ENCODE assay signal across 18 mouse cellular contexts in genomic region chr9:104101458-104101857, GRCm38 (mm10). TPM values are rescaled to one million over a fixed set of nuclear protein-coding genes. Genes with fewer than 3 reads are reported as not detected.
A peak's percentile ranks its signal among the peaks of the same experiment; 100 is the strongest.
DNase-seq lines count a peak whose midpoint lies in the region; ATAC-seq and TF ChIP-seq lines count a peak whose summit lies in the region.
"Had no signal": no experiment of that assay in that cellular context is flagged by ENCODE, and none has a peak within 500 bp of the region (broad histone marks: within the 10 kb centered on the region; RNA-seq: fewer than 3 reads in every experiment).

No protein-coding gene starts in this region.

- peak overlapping the region; percentile 23 for H3K4me3 ChIP-seq in gastrocnemius, adult 2 months
- H3K4me3 ChIP-seq in kidney, embryonic 15.5 days (replicated peaks) = no peak overlapping the region
- H3K4me3 ChIP-seq in stomach, embryonic 16.5 days (replicated peaks; ENCODE audit: low read length) = no peak overlapping the region
- no peak overlapping the region for H3K4me3 ChIP-seq in forebrain, postnatal 0 days (ENCODE audit: low read depth, low read length)
- H3K4me3 ChIP-seq: embryonic facial prominence, embryonic 12.5 days; forebrain, embryonic 15.5 days; hindbrain, embryonic 13.5 days; liver, embryonic 12.5 days; lung, embryonic 15.5 days had no signal

- TF ChIP-seq CTCF in gastrocnemius, adult 2 months (IDR thresholded peaks at IDR 0.05) = no peak
- TF ChIP-seq CTCF in forebrain, postnatal 0 days (IDR thresholded peaks at IDR 0.05; ENCODE audit: low read depth) = no peak

- H3K9ac ChIP-seq in kidney, embryonic 15.5 days = no peak overlapping the region
- H3K9ac ChIP-seq in stomach, embryonic 16.5 days (ENCODE audit: low read length) = no peak overlapping the region
- no peak overlapping the region for H3K9ac ChIP-seq in forebrain, postnatal 0 days
- H3K9ac ChIP-seq: embryonic facial prominence, embryonic 12.5 days; forebrain, embryonic 15.5 days; hindbrain, embryonic 13.5 days; liver, embryonic 12.5 days; lung, embryonic 15.5 days had no signal

- intact Hi-C loops in gastrocnemius, adult 2 months (cut with DNase I) = no loop called here

- H3K9me3 ChIP-seq in kidney, embryonic 15.5 days (replicated peaks) = no peaks in the 10 kb centered on the region
- no peaks in the 10 kb centered on the region for H3K9me3 ChIP-seq in stomach, embryonic 16.5 days (replicated peaks; ENCODE audit: control insufficient read depth, low read length)
- H3K9me3 ChIP-seq in forebrain, postnatal 0 days (ENCODE audit: low read length) = no peaks in the 10 kb centered on the region
- H3K9me3 ChIP-seq: embryonic facial prominence, embryonic 12.5 days; forebrain, embryonic 15.5 days; hindbrain, embryonic 13.5 days; liver, embryonic 12.5 days; lung, embryonic 15.5 days had no signal

- no peaks in the 10 kb centered on the region for H3K36me3 ChIP-seq in kidney, embryonic 15.5 days
- H3K36me3 ChIP-seq in stomach, embryonic 16.5 days (ENCODE audit: control insufficient read depth, insufficient read depth, low read length) = no peaks in the 10 kb centered on the region
- no peaks in the 10 kb centered on the region for H3K36me3 ChIP-seq in forebrain, postnatal 0 days (ENCODE audit: insufficient read depth)
- H3K36me3 ChIP-seq: embryonic facial prominence, embryonic 12.5 days; forebrain, embryonic 15.5 days; lung, embryonic 15.5 days had no signal

- H3K4me1 ChIP-seq in kidney, embryonic 15.5 days = peaks cover 23% of the 10 kb centered on the region
- no peaks in the 10 kb centered on the region; the same call in 1 of the 2 replicates for H3K4me1 ChIP-seq in stomach, embryonic 16.5 days (ENCODE audit: control insufficient read depth, insufficient read depth, low read length)
- no peaks in the 10 kb centered on the region for H3K4me1 ChIP-seq in forebrain, postnatal 0 days (ENCODE audit: insufficient read depth)
- H3K4me1 ChIP-seq: embryonic facial prominence, embryonic 12.5 days; forebrain, embryonic 15.5 days; hindbrain, embryonic 13.5 days; liver, embryonic 12.5 days; lung, embryonic 15.5 days had no signal

- H3K27ac ChIP-seq in gastrocnemius, adult 2 months = peak overlapping the region; percentile 28; the same call in 1 of the 2 replicates
- H3K27ac ChIP-seq in kidney, embryonic 15.5 days = peak overlapping the region; percentile 48
- H3K27ac ChIP-seq in stomach, embryonic 16.5 days (ENCODE audit: low read length) = 0 out of 2 replicates have a peak overlapping the region, but pooled peaks have one; percentile 4
- H3K27ac ChIP-seq in forebrain, postnatal 0 days (ENCODE audit: low read depth, low read length) = no peak overlapping the region
- H3K27ac ChIP-seq: embryonic facial prominence, embryonic 12.5 days; forebrain, embryonic 15.5 days; hindbrain, embryonic 13.5 days; liver, embryonic 12.5 days; lung, embryonic 15.5 days had no signal

- WGBS in kidney, embryonic 15.5 days = 16% methylated on average over 3 of the region's 3 CpGs
- WGBS in stomach, embryonic 16.5 days = 40% methylated on average over 3 of the region's 3 CpGs
- 24% methylated on average over 3 of the region's 3 CpGs for WGBS in forebrain, postnatal 0 days

- H3K27me3 ChIP-seq in kidney, embryonic 15.5 days = no peaks in the 10 kb centered on the region
- no peaks in the 10 kb centered on the region for H3K27me3 ChIP-seq in stomach, embryonic 16.5 days (ENCODE audit: control insufficient read depth, insufficient read depth, low read length)
- no peaks in the 10 kb centered on the region for H3K27me3 ChIP-seq in forebrain, postnatal 0 days (ENCODE audit: insufficient read depth, low read length)
- H3K27me3 ChIP-seq: embryonic facial prominence, embryonic 12.5 days; forebrain, embryonic 15.5 days; hindbrain, embryonic 13.5 days; liver, embryonic 12.5 days; lung, embryonic 15.5 days had no signal

- 0 out of 2 replicates have a peak, but pooled peaks have one; percentile 67 for ATAC-seq in kidney, embryonic 15.5 days (replicated peaks; ENCODE audit: low FRiP score)
- no peak for ATAC-seq in stomach, embryonic 16.5 days (ENCODE audit: insufficient read depth, low FRiP score)
- no peak for ATAC-seq in forebrain, postnatal 0 days
- ATAC-seq: forebrain, embryonic 15.5 days; inflammation-experienced regulatory T-cells, adult 6 months; liver, embryonic 12.5 days had no signal

- H3K4me2 ChIP-seq in kidney, embryonic 15.5 days = 0 out of 2 replicates have a peak overlapping the region, but pooled peaks have one; percentile 14
- H3K4me2 ChIP-seq in stomach, embryonic 16.5 days (ENCODE audit: low read depth, low read length) = no peak overlapping the region
- H3K4me2 ChIP-seq in forebrain, postnatal 0 days (ENCODE audit: low read depth) = no peak overlapping the region
- H3K4me2 ChIP-seq: embryonic facial prominence, embryonic 12.5 days; forebrain, embryonic 15.5 days; hindbrain, embryonic 13.5 days; liver, embryonic 12.5 days; lung, embryonic 15.5 days had no signal

- DNase-seq in gastrocnemius, adult 2 months = no peak
- DNase-seq in gastrocnemius, postnatal 10 days = no peak
- DNase-seq in kidney, postnatal 14 days = no peak
- DNase-seq in B cell, adult 2 months = peak; percentile 9 to 12
- no peak for DNase-seq in forebrain, postnatal 0 days
- DNase-seq: adrenal gland, adult 2 months; cerebellum, adult 9-11 months; lung, postnatal 4 days; right cerebral cortex, postnatal 4 days; thymus, postnatal 36 days had no signal

RNA-seq across cellular contexts. Expression of gene Ackr4, which starts 25.3 kb away (rescaled TPM):
- under 1 TPM; 0.61 to 0.71 TPM for total RNA-seq in gastrocnemius, adult 2 months (2021)
- 1 to 10 TPM; 1.9 to 3.6 TPM for total RNA-seq in gastrocnemius, postnatal 10 days (2021)
- 1.8 and 3.1 TPM in 2 replicates for polyA plus RNA-seq in kidney, embryonic 15.5 days (2015; fragmentation: Nextera tagmentation; extraction: Ambion mirVana)
- 3.6 and 4.9 TPM in 2 replicates for polyA plus RNA-seq in stomach, embryonic 16.5 days (2015; fragmentation: Nextera tagmentation; extraction: Ambion mirVana)
- total RNA-seq in forebrain, postnatal 0 days (2014; rRNA removed) = 1.2 and 3.1 TPM in 2 replicates
- polyA plus RNA-seq in forebrain, postnatal 0 days (2015; fragmentation: Nextera tagmentation; extraction: Ambion mirVana) = 0.53 and 0.70 TPM in 2 replicates

RNA-seq across cellular contexts. Expression of gene Acad11, which starts 38.3 kb away (rescaled TPM):
- total RNA-seq in gastrocnemius, adult 2 months (2021) = 10 to 100 TPM; 38.3 to 53.7 TPM
- 10 to 100 TPM; 14.3 to 15.1 TPM for total RNA-seq in gastrocnemius, postnatal 10 days (2021)
- 11.8 and 12.6 TPM in 2 replicates for polyA plus RNA-seq in kidney, embryonic 15.5 days (2015; fragmentation: Nextera tagmentation; extraction: Ambion mirVana)
- 17.5 and 20.1 TPM in 2 replicates for polyA plus RNA-seq in stomach, embryonic 16.5 days (2015; fragmentation: Nextera tagmentation; extraction: Ambion mirVana)
- 6.5 and 11.0 TPM in 2 replicates for total RNA-seq in forebrain, postnatal 0 days (2014; rRNA removed)
- polyA plus RNA-seq in forebrain, postnatal 0 days (2015; fragmentation: Nextera tagmentation; extraction: Ambion mirVana) = 4.5 and 4.7 TPM in 2 replicates

RNA-seq across cellular contexts. Expression of gene Uba5, which starts 38.5 kb away (rescaled TPM):
- 10 to 100 TPM; 12.6 to 12.9 TPM for total RNA-seq in gastrocnemius, adult 2 months (2021)
- 10 to 100 TPM; 17.0 to 22.6 TPM for total RNA-seq in gastrocnemius, postnatal 10 days (2021)
- 47.8 and 50.3 TPM in 2 replicates for polyA plus RNA-seq in kidney, embryonic 15.5 days (2015; fragmentation: Nextera tagmentation; extraction: Ambion mirVana)
- 44.7 and 46.2 TPM in 2 replicates for polyA plus RNA-seq in stomach, embryonic 16.5 days (2015; fragmentation: Nextera tagmentation; extraction: Ambion mirVana)
- total RNA-seq in forebrain, postnatal 0 days (2014; rRNA removed) = 64.5 and 71.5 TPM in 2 replicates
- polyA plus RNA-seq in forebrain, postnatal 0 days (2015; fragmentation: Nextera tagmentation; extraction: Ambion mirVana) = 71.7 and 75.4 TPM in 2 replicates

Comparison
In these comparisons a context has a peak if more than half of its experiments do, and no peak if none do; other contexts are left out.
1. DNase-seq: peak in B cell, adult 2 months (2 of 2); none in gastrocnemius, adult 2 months (single experiment), gastrocnemius, postnatal 10 days (single experiment), kidney, postnatal 14 days (single experiment) and forebrain, postnatal 0 days (single experiment).